Mouse (Mus musculus): Measurements from ENCODE around the gene Spin1. TPM values are rescaled to one million over a fixed set of nuclear protein-coding genes. Genes with fewer than 3 reads are reported as not detected.

The Spin1 gene
- total RNA-seq, 1 experiment from 2014 or later = 72.5 TPM

DNA sequence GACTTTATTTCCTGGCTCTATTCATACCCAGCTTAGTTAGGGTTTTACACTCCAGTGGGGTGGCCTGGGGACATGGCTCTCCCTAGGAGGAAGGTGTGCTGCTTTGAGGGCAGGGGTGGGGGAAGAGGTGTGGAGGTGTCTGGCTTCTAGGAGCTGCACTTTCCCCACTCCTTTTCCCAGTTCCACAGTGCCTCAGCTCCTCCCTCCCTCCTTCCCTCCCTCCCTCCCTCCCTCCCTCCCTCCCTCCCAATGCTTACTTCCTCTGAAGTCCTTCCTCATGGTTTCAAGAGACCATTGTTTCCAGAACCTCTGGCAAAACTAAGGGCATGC lies 37.0 kb downstream of the Spin1 start:
- DNase-seq = no peak

DNA sequence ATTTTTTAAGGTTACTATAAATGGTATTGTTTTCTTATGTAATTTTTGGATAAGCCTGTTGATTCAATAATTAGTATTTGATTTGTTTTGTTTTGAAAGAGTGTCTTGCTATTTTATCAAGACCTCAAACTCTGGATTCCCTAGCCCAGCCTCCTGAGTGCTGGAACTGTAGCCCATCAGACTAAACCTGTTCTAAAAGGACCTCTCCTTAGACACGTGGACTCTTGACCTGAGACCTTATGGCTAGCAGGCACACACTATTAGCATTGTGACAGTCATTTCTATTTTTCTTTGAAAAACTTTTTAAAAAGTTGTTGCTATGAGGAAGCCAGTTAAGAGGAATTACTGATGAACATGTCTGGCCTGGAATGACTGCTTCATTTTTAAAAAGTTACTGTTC lies 46.4 kb downstream of the Spin1 start:
- no peak for DNase-seq

DNA sequence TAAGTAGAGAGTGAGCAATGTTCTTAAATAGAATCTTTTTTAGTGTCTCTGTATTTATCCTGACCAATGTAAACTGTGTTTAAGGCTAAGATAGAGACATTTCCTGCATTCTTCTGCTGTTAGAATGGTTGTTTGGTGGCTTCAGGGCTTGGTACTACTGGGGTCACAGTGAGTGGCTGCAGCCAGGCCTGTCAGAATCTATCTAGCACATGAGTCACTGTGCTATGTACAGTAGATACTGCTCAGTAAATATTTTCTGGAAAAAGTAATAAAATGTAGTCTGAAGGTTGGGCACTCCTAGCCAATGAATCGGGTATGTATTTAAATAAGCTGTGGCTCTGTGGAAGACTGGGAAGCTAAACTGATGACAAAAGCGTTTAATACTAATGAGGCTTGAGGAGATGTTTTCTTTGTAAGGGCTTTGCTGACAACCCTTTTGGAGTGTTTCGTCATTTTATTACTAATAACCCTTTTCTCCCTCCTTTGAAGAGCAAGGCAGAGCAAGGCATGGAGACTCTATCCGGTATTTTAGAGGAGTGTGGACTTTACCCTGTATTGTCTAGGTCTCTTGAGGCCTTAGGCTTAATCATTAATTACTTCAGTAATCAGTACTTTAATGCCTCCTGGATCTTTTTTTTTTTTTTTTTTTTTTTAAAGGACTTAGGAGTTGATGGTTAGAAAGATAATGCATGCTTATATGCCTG lies 52.4 kb downstream of the Spin1 start:
- no peak for DNase-seq

DNA sequence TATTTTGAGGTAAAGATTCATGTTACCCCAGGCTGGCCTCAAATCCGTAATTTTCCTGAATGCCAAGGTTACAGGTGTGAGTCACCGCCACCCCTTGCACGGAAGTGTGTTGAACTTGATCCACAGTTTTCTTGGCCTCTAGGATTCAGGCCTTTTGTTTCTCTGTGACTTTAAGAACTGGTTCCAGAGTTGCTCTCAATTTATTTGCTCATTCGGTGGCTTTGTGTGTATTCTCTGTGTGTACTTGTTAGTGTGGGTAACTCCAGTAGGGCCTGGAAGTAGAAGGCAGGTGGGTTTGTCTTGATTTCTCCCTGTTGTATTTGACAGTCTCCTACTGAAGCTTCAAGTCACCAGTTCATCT lies 53.0 kb downstream of the Spin1 start:
- no peak for DNase-seq

DNA sequence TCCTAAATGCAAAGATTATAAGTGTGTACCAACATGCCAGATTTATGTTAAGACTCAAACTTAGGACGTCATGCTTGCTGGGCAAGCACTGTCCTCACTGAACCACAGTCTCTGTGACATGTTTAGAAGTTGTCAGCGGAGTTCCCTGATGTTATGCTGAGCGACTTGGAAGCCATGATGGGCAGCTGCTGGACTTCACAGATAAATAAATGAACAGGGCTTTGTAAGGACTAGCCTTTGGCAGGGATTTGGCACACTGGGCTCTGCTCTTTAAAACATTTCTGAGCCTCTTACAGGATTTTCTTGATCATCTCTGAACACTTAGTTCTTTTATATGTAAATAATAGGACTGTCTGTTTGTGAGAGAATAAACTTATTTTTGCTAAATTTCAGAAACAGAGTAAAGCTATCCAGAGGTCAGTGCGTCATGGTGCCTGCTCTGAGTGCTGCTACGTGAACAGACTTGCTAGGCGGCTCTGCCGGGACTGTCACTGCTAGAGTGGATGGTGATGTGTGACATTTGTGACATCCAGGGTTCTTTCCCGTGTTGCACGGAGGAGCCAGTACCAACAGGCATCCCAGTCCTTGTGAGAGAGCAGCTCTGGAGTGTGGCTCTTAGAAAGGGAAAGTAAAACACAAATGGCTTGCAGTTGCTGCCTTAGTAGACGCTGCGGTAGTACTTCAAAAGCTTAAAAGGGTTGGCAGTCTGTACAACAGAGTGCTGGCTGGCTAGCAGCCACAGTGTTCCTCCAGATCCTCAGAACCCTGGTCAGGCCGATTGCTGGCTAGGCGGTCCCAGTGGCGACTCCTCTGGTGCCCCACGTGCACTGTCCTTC lies 54.7 kb downstream of the Spin1 start:
- peak; percentile 39 for DNase-seq

DNA sequence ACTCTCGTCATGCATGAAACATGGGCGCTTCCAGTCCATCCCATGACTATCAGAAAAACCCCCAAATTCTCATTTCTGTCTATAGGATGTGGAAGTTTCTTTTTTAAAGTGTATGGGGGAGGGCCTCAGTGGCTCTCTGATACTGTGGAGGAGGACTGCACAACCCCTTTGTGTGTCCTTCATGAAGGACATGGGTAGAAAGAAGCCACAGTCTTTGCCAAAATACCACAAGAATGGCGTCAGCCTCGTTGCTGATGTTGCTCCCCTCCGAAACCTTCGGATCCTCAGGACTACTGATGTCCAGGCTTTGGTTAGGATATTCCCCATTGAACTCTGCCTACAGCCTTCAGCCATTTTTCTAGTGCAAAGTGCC lies 55.3 kb downstream of the Spin1 start:
- DNase-seq = peak; percentile 15

DNA sequence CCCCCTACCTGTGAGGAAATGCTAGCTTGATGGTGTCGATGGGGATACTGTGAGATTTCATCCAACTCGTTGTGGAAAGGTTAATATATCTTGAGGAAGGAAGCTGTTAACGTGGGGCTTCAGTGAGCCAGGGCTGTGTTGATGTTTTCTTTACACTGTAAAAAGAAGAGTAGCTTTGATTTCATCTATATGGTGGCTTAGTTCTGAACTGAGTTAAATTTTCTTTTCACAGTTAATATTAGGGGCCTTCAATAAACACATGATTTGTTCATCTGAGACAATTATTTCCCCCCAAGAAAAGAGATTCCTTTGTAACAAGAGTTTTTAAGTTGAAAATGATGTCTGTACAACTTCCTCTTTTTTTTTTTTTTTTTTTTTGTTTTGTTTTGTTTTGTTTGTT lies 56.6 kb downstream of the Spin1 start:
- no peak for DNase-seq

DNA sequence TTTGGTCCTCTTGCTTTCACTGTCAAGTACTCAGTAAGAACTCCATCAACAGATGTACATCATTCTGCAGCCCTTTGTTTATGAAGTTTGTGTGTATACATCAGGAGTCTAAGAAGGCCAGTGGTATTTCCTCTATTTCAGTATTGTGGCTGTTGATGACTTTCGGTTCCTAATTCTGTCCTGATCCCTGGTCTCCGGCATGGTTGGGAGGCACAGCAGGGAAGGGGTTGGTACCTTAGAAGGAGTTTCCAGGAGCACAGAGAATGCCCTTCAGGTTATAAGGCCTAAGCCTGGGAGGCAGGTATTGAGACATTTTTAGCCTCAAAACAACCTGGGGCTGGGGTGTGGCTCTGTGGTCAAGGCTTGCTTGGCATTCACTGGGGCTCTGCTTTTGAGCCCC lies 61.0 kb downstream of the Spin1 start:
- no peak for DNase-seq

DNA sequence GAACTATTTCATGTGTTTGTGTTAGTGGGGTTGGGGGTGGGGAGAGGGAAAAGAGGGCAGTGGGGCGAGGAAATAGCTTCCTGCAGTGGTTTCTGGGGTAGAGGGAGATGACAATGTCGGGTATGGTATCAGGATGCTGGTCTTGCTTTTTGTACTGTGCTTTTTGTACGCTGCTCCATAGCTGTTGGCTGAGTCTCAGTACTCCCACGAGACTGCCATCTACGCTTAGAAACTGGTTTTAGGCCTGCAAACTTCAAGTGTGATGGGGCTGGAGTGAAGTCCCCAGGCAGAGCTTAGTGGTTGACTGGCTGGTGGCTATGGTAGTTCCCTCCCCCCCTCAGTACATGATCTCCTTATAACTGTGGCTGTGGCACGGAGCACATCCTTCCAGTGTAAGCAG lies 61.6 kb downstream of the Spin1 start:
- no peak for DNase-seq

DNA sequence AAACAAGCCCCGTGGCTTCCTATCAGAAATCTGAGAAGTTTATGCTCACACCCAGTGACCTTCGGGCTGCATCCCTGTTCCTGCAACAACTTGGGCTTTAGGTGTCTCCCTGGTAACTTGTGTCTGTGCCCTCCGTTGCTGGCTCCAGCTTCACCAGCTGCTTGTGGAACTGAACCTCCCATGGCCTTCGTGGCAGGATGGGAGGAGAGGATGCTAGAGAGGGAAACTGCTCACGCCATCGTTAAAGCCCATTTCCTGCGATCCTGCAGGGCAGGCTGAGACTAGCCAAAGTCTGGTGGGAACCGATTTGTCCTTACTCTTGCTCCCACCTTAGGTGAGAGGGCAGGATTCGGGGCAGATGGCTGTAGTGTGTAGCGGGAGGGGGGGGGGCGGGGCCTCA lies 66.0 kb downstream of the Spin1 start:
- DNase-seq = no peak

DNA sequence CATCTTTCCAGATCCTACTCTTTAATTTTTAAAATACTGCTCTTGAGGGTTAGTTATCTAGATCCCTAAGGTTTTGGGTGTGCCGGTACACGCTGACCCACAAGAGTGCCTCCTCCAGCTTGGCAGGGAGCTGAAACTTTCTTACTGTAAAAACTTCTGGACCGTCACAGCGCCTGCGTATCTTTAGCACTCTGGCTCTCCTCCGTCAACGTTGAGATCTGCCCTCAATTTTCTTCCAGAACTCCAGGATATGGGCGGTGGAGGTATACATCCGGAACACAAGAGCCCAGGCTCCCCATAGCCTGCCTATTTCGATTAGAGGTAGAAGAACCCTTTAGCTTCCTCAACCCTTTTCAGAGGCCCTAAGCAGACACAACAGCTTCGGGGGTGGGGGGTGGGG lies 69.5 kb downstream of the Spin1 start:
- no peak for DNase-seq

DNA sequence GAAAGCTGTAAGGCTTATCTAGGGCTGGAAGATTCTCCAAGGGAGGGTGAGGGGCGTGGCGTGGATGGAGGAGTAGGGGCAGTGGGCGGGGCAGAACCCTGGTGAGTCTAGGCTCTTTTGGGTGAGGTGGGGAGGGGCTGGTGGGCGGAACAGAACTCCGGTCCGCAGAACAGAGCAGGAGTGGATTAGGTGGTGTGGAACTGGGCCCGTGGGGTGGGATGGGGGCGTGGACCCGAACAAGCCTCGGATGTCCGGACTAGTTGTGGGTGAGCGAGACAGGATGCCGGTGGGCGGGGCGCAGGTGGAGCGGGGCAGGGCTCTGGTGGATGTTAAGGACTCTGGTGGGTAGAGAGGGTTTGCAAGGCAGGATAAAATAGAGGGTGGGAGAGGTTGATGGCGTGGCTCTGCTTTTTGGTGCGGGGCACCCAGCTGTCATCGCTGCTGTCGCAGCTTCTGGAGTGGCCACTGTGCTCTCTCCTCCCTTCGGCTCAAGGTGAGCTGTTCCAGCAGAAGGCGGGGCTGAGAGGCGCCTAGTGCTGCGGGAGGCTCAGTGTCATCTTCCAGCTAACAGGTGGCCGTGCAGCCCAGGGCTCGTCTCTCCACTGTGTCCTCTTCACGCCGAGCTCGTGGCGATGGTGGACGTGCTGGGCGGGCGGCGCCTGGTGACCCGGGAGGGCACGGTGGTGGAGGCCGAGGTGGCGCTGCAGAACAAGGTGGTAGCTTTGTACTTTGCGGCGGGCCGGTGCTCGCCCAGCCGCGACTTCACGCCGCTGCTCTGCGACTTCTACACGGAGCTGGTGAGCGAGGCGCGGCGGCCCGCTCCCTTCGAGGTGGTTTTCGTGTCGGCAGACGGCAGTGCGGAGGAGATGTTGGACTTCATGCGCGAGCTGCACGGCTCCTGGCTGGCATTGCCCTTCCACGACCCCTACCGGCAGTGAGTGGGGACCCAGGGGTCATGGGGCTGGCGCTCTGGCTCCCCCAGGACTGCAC lies 70.3 kb downstream of the Spin1 start, which contains the start of gene Nxnl2:
Gene Nxnl2, plus strand, starts transcription at position 332 of the 990 bp plus-strand sequence.
- peak; percentile 57 for DNase-seq

DNA sequence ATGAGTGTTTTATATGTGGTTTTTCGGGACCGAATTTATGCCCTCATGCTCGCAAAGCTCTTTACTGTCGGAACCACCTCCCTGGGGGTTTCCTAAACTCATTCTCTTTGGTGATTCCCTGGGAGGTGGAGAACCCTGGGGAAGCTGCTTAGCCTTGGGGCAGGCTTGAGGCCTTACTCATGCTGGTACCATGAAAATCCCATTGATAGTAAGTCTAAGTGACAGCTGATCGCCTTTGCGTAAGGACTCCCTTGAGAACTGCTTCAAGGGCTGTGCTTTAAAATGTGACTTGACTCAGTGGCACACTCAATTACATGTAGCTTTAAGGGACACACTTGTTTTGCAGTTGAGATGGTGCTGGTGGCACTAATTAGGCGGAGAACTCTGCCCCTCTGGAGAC lies 71.9 kb downstream of the Spin1 start:
- no peak for DNase-seq

DNA sequence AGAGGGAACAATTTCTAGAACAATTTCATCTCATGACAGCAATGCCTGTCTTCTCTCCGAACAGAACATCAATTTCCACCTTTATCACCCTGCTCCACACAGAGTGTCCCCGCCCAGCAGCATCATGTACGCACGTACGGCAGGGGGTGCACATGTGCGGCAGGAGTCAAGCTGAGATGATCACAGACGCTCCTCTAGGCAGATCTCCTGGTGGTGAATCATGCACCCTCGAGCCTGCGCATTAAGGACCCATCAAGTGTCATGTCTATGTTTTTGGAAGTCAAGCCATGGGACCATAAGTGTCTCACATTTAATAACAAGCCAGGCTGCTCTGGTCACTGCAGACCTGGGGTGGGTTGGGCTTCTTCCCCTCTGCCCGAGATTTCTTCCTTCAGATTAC lies 78.3 kb downstream of the Spin1 start:
- no peak for DNase-seq

DNA sequence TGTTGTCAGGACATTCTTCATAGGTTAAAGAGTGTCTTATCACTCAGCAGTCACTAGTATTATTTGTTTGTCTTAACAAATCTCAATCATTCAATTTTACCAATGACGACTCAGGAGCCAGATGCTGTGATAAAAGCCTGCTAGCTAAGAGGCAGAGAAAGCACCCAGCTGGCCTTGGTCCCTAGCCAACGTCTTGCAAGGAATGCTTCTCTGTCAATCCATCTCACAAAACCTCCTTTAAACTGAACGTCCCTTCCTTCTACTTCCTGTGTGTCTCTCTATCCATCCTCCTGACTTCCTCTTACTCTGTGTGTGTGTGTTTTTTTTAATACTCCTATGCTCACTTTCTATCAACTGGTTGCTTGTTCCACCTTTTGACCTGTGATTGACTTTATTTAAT lies 78.7 kb downstream of the Spin1 start:
- no peak for DNase-seq

DNA sequence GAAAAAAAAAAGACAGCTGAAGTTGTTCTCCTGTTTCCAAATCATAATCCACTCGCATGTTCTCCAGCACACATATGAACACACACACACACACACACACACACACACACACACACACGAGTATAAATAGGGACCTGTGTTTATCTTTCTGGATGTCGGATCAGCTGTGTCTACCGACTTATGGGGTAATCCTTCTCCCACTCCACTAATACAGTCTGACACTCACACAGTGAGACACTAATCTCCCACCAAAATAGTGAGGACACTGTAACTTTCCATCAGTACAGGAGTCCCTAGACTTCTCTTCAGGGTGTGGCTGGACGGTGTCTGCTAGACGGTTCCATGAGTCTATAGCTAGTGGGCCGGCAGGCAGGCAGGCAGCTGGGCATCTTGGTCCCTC lies 81.6 kb downstream of the Spin1 start:
- DNase-seq = no peak

DNA sequence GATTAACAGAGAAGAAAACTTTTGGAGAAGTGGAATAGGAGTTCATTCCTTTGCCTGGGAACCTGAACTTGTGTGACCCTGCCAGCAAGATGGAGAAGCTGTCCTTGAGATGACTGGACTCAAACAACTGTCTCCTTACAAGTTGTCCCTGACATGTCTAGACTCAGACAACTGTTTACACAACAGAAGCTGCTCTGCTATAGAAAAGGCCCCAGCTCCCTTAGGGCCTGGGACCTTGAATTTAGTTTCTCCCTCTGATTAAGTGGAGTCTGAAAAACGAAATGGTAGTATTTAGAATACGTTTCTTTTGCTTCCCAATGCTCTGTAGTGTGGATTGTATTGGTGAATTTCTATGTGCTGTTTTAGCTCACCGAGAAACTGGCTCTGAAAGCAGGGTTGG lies 84.2 kb downstream of the Spin1 start:
- DNase-seq = no peak

DNA sequence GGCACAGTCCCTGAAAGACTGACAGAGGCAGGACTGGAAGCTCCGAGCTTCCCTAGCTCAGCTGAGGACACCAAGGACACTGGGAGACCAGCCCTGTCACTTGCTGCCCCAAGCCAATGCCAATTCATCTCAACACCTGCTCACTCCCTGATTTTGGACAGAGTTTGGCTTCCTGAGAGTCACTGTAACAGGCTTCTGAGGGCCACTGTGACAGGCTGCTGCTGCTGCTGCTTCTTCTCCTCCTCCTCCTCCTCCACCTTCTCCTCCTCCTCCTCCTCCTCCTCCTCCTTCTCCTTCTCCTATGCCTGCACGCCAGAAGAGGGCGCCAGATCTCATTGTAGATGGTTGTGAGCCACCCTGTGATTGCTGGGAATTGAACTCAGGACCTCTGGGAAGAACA lies 89.7 kb downstream of the Spin1 start:
- DNase-seq = no peak

DNA sequence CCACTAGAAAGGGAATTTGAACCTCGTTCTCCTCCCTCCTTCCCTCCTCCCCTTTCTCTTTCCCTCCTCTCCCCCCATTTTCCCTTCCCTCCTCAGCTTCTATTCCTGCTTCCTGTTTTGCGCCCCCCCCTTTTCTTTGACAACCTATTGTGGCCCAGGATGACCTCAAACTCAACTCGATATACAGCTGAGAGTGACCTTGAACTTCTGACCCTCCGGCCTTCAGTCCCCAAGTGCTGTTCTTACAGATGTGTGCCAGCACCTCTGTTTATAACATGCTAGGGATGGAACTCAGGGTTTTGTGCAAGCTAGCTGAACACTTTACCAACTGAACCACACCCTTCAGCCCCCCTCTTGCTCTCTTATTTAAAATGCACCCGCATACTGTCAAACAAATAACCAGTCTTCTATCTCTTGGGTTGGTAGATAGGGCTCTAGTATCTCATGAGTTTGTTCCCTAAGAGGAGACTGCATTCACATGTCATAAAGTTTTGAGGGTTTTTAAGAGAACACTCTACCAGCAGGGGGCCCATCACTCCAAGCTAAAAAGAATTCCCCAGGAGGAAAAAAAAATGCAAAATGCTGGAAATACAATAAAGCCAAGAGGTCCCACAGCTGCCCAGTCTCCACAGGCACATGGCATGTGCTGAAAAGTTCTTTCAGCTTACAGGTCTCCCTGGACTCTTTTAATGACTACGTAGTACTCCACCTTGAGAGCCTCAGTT lies 90.9 kb downstream of the Spin1 start:
- peak; percentile 31 for DNase-seq

DNA sequence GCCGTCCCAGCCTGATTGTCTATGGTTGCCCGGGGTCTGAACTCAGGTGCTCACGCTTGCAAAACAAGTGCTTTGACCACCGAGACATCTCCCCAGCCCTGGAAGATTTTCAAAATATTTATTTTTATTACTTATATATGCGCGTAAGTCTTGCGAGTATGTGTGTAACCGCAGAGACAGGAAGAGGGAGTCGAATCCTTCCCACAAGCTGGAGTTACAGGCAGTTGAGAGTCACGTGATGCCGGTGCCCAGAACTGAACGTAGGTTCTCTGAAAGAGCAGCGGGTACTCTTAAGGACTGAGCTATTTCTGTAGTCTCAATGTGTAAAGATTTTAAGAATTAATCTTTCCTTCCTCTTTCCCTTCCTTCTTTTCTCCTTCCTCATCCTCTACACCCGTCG lies 93.2 kb downstream of the Spin1 start:
- no peak for DNase-seq

DNA sequence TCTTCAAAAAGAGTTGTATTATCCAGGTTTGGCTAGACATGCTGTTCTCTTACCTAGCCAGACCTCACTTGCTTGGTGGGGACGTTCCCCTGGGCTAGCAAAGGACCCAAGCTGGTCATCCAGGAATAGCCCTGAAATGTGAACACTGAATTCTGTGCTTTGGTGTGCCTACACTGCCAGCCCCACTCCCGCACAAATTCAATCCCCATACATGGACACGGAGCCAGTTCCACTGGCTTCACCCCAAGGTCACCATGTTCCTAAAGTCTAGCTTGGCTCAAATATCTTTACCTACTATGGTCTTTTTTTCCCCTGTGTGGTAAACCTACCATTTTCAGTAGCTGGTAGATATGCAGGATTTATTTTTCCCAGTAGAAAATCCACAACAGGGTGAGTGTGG lies 97.0 kb downstream of the Spin1 start:
- no peak for DNase-seq

DNA sequence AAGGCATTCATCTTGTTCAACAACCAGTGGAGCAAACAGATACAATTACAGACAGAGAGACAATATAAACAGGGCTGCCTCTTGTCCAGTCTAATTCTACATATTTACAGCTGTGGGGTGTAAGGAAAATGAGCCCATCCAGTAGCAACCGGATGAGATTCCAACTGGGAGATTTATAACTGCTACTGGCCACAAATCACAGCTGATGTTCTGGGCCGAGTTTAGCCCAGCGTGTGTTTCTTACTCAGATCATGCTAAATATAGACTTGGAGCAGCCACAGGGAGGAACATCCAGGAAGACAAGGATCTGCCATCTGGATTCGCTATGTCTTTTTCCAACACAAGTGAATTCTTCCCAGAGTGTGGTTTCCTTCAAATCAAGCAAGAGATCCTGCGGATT lies 97.5 kb downstream of the Spin1 start:
- no peak for DNase-seq
